Mouse (Mus musculus) bone marrow, adult 2 months (tissue): ENCODE measurements at regions not wholly inside any gene's neighbourhood (a gene's known extent, or its start where the extent isn't known, plus 50 kb on each side); places are given as distances from the start of the nearest gene placed in this dataset.

Experiments
- CTCF ChIP-seq: fragments of 200-500 bp; IDR thresholded peaks from 2 replicates; pipeline ENCODE4 v1.5.1; 2011; ENCODE audit warnings: low read length, control low read depth; ENCODE audit not compliant: control insufficient read depth, insufficient read depth
- POLR2A ChIP-seq: fragments of 200-500 bp; IDR thresholded peaks from 2 replicates; pipeline ENCODE4 v1.6.1; 2011; ENCODE audit warnings: low read depth, mild to moderate bottlenecking, control low read depth, low read length, borderline replicate concordance; ENCODE audit not compliant: control insufficient read depth

GRCm38 (mm10) chr11:71513067-71513350 lies 236.7 kb upstream of the Wscd1 start:
- TF ChIP-seq CTCF (no peak), POLR2A (no peak)
